Mouse (Mus musculus): ENCODE measurements around the gene Fmo4.

Fmo4 gene

DNA sequence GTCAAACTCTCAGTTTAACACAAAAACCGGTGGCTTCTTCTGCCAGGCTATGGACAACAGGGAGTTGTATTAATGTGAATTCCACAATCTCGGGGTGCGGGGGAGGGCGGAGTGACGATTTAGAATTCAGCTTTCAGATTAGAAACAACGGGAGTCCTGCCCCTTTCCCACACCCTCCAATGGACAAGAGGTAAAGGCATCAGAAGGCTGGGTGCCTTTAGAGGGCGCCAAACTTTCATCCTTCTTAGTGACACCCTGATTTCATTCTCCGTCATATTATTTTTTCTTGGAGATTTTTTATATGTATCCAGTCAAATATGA lies at the start of gene Fmo4:
Fmo4 (minus strand) TSS at position 137 of the 321 bp plus-strand sequence.
- peak in 1 of 2 experiments; percentile 14 for DNase-seq (ENCODE audit: low spot score in 2 of 2)

DNA sequence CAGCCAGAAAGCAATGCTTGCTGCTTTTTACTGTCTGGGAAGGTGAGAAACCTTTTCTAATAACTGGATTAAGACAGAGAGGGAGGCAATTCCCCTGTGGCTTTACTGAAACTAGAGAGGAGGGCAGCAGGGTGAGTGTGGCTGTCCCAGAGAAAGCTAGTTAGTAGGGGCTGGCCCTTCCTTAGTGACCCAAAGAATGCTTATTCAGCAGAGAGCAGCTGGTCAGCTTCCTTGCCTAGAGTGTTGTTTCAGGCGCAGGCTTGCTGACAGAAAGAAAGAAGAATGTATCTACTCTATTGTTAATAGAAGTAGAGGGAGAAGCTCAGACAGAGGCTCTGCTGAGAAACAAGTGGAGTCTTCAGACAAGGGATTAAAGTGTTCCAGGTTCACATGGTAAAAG lies 48.6 kb upstream of the Fmo4 start:
- DNase-seq (ENCODE audit: low spot score in 2 of 2) = no peak

DNA sequence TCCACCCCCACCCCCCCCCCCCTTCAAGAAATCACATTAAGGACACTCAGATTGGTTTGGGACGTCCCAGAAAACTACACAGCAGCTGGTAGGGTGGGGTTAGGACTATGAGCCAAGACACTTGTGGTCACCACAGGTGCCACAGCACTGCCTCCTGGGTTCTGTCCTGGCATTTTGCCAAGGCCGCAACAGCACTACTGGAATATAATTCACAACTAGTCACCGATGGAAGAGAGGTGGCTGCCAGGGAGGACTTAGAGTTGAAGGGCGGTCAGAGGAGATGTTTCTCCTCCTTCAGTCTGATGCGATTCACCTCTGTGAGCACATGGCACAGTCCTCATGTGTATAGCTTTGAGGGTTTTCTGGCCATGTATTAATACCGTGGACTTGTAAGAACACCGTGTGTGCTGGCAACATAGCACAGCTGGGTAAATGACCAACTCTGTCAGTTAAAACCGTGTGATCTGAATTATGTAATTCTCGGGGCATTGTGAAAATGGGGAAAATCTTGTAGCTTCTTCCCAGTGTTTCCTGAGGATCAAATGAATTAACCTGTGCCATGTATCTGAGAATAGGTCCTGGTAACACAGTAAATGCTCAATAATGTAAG lies 46.3 kb upstream of the Fmo4 start:
- peak in 1 of 2 experiments; percentile 11 for DNase-seq (ENCODE audit: low spot score in 2 of 2)

DNA sequence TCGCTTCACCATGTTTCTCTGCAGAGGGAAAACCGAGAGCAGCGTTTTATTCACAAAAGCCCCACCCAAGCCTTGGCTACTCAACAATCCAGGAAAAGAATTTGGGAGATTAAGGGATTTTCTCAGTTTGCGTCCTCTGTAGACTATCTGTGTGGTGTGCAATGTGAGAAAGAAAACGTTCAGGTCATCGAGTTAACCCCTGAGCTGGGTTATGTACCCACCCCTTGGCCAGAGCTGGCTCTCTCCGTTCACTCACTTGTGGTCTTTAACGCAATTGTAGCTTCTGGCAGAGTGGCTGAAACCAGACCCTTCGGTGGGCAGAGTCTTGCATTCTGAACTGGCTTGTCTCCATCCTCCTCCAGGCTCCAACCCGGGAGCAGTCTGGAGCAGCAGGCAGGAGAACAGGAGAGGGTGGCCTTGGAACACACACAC lies 45.8 kb upstream of the Fmo4 start:
- peak in 1 of 2 experiments; percentile 9 for DNase-seq (ENCODE audit: low spot score in 2 of 2)

DNA sequence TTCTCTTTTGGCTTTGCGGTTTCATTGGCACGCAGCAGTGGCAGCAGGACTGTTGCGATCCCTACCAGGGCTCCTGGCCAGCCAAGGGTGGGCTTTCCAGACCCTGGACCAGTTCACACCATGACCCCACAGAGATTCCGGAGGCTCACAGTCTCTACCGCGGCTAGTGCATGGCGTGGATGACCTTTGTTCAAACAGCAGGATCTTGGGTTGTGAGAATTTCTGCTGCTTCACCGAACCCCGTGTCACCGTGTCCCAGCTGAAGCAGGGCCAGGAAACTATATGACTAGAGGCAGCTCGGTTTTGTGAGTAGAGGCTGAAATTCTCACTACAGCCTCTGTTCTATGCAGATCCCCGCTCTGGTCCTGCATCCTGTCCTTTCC lies 45.0 kb upstream of the Fmo4 start:
- DNase-seq (ENCODE audit: low spot score in 2 of 2) = peak in 1 of 2 experiments; percentile 10

DNA sequence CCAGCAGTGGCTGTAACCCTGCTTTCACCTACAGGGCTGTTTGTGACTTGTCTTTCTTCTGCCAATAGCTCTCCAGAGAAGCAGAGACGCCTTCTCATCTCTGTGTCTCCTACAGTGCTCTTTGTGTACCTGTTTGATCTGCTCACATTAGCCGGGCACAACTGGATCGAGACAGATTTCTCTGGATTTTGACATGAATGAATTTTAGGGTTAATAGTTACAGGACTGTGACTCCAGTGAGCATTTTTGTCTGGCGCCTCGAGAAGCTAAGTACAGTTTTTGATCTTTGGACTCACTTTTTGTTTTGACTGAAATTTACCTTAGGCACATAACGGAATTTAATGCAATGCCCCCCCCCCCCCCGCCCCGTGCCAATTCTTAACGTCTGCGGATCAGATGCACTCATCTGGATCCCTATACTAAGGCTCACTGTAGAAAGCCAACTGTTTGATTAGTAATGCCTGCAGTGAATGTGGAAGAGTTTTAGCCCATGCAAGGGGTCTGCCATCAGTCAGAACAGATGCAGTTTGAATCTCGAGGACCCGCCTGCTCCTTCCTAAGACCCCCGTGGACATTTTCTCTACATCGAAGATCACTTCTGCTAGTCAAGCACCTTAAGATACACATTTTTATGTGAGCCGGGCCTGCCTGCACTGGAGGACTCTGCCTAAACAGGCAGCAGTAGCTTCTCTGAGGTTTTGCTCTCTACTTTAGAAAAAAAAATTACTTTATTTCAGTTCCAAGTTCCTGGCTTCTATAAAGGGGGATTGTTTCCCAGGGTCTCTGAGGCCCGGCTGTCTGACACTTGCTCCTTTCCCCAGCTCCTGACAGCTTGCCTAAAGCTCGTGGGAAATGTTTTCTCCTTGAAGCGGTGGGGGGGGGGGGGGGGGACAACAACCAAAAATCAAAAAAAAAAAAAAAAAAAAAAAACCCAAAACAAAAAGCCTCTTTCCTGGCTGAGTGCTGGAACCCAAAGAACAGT lies 44.3 kb upstream of the Fmo4 start:
- DNase-seq (ENCODE audit: low spot score in 2 of 2) = no peak

DNA sequence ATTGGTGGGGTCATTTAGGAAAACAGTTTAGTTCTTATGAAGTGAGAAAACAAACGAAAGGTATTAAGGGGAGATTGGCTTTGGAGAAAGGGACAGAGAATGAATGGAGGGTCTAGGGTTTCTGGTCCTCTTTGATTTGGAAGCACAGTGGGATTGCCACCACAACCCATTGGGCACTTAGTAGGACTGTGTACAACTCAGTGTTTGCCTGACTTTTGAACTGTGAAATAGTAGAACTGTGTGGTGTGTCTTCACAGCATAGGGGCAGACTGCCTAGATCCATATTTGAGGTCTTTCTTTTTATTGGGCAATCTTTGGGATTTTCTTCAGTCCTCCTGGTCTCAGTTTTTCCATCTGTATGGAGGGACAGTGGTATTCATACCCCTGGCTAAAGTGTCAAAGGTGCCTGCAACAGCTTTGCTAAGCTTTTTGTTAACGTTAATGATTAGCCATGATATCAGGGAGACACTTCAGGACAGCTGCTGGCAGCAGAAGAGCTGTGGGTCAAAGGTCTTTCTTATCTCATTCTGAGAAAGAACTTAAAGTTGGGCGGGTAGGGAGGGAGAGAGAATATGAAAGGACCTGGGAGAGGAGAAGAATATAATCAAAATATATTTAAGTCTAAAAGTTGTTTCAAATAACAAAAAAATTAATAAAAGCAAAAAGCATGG lies 40.2 kb upstream of the Fmo4 start:
- no peak for DNase-seq (ENCODE audit: low spot score in 2 of 2)

DNA sequence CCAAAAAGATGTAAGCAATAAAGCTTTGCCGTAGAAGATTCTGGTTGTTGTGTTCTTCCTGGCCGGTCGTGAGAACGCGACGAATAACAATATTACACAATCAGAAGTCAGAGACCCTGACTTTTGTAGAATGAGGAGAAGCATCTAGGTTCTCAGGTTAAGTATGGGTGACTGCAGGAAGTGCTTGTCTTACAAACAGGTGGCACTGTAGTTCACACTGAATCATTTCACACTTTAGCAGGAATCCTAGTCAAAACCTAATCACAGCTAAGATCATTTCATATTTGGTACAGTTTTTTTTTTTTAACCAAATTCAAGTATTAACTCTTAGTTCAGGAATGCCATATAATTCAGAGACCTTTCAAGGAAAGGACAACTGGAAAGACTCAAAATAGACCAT lies 33.8 kb upstream of the Fmo4 start:
- no peak for DNase-seq (ENCODE audit: low spot score in 2 of 2)

DNA sequence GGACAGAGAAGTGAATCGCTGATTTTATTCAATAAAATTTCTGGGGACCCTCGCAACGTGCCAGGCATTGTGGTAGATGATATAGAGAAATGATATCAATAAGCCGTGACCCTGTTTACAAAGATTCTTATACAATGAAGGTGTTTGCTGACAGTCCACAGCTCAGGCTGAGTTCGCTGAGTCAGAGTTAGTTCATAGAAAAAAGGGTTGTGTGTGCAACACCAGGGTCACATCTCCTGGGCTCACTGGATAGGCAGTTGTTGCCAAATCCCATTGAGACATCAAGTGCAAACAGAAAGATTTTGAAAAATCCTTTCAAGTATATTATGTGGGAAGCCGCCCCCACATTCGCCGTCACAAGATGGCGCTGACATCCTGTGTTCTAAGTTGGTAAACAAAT lies 26.4 kb upstream of the Fmo4 start:
- DNase-seq (ENCODE audit: low spot score in 2 of 2) = no peak

DNA sequence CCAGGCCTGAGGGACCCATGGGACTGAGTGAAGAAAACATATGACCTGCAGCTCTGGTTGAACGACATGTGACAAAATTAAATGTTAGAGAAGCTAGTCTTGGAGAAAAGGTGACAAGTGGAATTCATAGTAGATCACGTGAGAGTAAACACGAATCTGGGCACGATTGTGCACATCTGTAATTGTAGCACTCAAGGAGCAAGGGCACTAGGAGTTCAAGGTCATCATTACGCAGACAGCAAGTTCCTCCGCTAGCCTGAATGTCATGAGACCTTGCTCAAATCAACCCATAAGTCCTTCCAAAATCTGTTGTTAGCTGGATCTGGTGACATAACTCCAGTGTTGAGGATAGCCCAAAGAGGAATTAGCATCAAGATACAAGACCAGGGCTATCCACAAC lies 25.2 kb upstream of the Fmo4 start:
- DNase-seq (ENCODE audit: low spot score in 2 of 2) = no peak

DNA sequence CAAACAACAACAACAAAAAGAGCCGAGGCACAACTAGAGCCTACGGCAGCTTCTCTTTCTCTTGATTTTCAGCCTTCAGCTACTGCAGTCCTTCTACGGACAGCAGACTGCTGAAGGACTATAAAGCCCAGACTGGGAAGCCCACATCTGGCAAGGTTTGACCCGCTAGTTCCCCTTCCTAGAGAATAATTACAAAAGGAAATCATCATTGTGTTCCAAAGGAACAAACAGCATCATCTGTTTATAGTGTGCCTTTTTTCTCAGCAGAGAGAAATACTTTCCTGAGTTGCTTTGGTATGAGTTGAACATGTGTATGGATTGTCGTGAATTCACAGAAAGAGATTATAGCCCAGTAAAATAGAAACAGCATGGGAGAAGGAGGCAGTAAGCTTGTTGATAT lies 20.6 kb upstream of the Fmo4 start:
- DNase-seq (ENCODE audit: low spot score in 2 of 2) = no peak

DNA sequence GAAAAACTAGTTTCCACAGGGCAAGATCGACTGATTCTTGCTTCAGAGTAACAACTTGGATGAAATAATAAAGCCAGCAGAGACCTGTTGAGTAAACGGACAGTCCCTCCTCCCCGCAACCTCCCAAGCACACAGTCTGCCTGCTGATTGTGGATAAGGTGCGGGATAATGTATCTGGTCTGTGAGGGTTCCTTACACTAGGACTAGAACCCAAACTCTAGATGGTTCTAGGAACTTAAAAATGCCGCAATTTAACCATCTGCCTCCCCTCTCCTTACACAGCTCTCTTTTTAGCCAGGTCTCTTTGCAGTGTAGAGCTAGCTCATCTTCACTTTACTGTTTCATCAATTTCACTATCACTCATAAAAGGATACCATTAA lies 18.8 kb upstream of the Fmo4 start:
- DNase-seq (ENCODE audit: low spot score in 2 of 2) = no peak

DNA sequence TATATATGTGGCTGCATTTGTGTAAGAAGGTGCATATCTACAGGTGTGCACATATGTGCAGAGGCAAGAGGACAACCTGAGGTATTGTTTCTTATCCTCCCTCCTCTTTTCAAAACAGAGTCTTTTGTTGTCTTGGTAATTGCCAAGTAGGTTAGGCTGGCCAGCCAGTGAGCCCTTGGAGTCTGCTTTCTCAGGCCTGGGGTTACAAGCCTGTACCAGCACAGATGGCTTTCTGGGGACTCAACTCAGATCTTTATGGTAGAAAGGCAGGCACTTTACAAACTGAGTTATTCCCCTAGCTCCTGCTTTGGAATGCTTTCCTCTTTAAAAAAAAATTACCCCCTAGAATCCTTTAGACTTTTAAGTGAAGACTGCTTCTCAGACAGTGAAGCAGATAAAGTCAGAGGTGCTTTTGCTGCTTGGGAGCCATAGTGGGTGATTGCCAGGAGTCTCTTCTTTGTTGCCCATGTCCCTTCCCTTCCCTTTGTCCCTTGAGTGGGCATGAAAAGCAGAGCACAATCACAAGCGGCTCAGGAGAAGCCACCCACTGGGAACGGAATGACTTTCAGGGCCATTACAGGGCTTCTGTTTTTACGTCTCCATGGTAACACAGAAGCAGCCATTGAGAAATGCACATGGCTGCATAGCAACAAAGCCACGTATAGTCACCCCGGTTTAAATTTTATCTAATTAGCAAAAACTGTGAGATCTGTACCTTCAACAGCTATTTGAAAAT lies 18.2 kb upstream of the Fmo4 start:
- DNase-seq (ENCODE audit: low spot score in 2 of 2) = no peak

DNA sequence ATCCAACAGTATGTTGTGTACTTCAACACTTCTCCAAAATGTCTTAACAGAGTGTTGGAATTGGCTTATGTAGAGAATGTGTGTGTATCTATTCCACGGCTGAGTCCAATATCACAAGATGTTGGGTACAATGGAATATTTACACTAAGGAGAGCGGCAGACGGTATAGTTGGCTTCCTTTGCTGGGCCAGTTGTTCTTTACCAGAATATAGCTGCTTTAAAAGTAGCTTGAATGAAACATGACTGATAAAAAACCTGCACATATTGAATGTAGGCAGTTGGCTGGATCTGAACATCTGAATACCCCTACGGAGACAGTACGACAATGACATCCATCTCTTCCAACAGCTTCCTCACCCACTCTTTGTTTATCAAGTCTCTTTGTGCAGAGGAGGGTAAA lies 5.5 kb upstream of the Fmo4 start:
- DNase-seq (ENCODE audit: low spot score in 2 of 2) = no peak

DNA sequence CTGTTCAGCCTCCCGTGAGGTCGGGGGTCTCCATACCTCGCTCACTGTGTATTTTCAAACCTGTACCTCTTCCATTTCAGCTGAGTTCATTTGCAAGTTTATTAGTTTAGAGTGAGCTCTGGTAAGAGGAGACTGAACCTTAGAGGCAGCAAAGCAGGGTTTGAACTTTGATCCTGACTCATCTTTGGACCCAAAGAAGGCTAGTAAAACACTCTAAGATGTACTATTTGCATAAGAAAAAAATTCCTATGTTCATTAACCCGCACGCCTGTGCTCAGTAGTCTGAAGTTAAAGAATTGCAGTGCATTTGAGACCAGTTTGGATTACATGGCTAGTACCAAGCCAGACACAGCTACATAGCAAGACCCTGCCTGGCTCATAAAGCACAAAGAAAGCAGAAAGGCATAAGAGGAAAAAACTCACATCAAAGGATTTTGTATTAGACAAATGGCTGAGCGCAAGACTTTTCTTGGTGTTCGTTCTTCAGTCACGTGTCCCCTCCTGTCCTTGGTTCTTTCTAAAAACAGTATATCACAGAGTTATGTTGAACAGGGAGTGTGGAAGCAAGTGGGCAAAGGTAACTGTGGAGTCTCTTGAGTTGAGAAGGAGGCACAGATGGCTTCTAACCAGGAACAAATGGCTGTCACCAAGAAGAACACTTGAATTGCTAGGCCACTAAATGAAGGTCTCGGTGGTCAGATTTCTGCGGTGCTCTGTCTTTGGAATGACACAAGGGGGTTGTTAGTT lies 1.8 kb upstream of the Fmo4 start:
- no peak for DNase-seq (ENCODE audit: low spot score in 2 of 2)

DNA sequence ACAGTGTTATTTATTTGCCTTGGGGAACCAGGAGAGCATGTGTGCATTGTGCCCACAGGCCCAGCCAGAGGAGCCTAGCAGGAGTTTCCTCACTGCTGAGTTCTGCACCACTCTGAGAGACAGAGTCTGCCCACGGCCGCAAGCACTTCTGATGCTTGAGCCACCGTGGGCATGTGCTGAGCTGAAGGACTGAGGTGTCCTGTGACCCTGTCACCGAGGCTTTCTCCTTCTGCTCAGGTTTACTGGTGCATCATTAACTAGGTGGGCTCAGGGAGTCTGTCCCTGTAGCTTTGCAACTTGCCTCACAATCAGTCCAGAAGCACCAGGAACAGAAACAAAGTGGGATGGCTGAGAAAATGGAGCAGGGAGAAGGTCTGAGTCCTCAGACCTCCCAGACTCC lies 1.2 kb upstream of the Fmo4 start:
- DNase-seq (ENCODE audit: low spot score in 2 of 2) = no peak

DNA sequence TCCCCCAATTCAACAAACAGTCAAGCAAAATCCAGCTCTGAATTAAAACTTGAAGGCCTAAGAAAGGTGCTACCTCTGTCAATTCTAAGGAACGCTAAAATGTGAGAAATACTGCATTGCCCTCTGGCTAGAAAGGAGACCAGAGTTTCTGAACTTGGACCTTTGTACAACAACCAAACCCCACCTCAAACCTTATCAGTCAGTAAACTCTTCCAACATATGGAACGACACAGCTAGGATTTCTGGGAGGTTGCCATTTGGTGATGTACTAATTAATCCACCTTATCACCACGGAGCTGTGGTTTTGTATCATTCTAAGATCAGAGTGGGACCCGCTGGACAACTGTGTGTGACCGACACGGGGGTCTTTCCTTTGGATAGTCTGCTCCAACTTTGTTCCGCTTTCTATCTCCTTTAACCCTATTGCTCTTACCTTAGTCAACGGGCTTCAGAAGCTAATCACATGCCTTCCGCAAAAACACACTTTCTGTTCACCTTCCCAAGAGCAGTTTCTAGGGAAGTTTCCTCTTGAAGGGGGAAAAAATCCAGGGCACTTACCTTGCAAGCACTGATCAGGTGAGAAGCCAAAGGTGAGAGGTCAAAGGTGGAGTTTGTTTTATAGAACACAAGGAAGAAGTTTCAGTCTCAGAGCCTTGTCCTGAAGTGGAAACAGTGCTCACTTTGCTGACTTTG lies 483 bp downstream of the Fmo4 start:
- DNase-seq (ENCODE audit: low spot score in 2 of 2) = no peak

DNA sequence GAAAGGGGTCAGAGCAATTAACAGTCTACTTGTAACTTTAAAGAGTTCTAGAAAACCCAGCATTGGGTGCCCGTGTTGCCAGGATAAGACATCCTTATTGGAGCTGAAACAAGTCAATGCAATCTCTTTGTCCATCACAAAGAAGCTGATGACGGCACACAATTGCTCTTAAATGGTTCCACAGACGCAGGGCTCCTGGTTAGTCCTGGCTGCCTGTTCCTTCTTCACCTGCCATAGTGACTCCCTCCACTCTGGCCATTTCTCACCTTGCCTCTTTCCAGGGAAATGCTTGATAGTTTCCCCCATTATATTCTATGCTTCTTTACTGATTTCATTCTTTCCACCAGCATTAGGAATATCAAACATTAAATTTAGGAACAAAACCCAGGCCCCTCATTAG lies 5.2 kb downstream of the Fmo4 start:
- DNase-seq (ENCODE audit: low spot score in 2 of 2) = no peak

DNA sequence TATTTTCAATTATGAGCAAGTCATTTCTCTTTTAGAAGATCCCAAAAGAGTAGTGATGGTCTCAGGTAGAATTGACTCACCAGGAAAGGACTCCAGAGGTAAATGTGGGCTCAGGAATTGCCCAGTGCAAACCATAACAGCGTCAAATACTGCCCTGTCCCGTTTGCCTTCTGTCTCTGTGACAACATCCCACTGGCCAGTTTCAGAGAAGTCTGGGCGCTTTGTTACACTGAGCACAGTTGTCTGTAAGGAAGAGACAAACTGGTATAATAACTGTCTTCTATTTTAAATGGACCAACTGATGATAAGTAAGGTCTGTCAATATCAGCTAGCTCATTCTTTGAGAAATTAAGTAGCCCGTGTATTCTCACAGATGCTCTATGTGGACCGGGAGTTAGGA lies 6.3 kb downstream of the Fmo4 start:
- no peak for DNase-seq (ENCODE audit: low spot score in 2 of 2)

DNA sequence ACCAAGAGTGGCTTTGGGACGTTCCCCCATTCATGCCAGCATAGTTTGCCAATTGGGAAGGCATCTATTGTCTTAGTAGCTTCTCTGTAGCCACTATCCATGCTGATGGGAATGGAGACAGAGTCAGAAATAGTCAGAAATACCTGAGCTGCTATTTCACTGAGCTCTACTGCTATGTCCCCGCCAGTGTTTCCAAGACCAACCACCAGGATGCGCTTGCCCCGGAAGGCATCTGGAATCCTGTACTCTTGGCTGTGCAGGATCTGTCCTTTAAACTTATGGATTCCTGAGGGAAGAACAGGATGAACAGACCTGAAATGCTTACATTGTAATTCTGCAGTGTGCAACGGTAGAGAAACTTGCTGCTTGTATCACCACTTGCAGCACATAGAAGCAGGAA lies 8.8 kb downstream of the Fmo4 start:
- no peak for DNase-seq (ENCODE audit: low spot score in 2 of 2)

DNA sequence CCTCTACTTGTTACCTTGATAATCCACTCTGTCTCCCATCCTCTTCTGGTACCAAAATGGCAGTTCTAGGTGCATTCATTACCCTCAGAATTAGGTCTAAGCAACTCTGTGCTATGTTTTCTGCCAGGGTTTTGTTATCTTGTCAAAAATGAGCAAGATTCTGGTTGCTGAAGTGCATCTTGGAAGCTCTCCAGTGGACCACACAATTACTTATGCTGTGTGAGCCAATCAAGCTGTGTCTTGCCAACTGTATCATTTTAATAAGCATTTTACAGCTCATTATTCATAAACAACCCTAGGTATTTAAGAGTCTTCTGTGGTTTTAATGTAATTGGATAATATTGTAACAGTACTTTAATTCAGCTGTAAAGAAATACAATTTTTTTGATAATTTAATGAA lies 17.3 kb downstream of the Fmo4 start:
- no peak for DNase-seq (ENCODE audit: low spot score in 2 of 2)

Measured in cerebellum, postnatal 4 days (tissue).